Mouse (Mus musculus) neural tube, embryonic 14.5 days (tissue): Measurements from ENCODE around the gene Unc45b. TPM values are rescaled to one million over a fixed set of nuclear protein-coding genes. Genes with fewer than 3 reads are reported as not detected.
A peak's percentile ranks its signal among the peaks of the same experiment; 100 is the strongest.

Source experiments
- ATAC-seq: fragments of 200-750 bp; cut with Nextera tagmentation; 2 replicates; pipeline ENCODE4 v1.8.0; 2017; ENCODE audit warnings: low read depth, mild to moderate bottlenecking, moderate TSS enrichment, moderate library complexity
- H3K27ac ChIP-seq: fragments of 300-500 bp; sonication (generic); 2 replicates; pipeline ENCODE4 v1.5.1; 2014; ENCODE audit warnings: low read depth, mild to moderate bottlenecking, control low read depth, low read length, moderate library complexity, mixed read lengths
- H3K27me3 ChIP-seq: fragments of 300-500 bp; sonication (generic); 2 replicates; pipeline ENCODE4 v1.6.1; 2014; ENCODE audit warnings: low read length; ENCODE audit not compliant: control insufficient read depth, insufficient read depth
- H3K36me3 ChIP-seq: fragments of 300-500 bp; sonication (generic); 2 replicates; pipeline ENCODE4 v1.6.1; 2014; ENCODE audit warnings: low read length, mixed read lengths; ENCODE audit not compliant: control insufficient read depth, insufficient read depth
- H3K4me1 ChIP-seq: fragments of 300-500 bp; sonication (generic); 2 replicates; pipeline ENCODE4 v1.6.1; 2014; ENCODE audit warnings: low read length; ENCODE audit not compliant: control insufficient read depth, insufficient read depth
- H3K4me2 ChIP-seq: fragments of 300-500 bp; sonication (generic); 2 replicates; pipeline ENCODE4 v1.6.1; 2014; ENCODE audit warnings: mild to moderate bottlenecking, low read depth, low read length, control low read depth
- H3K4me3 ChIP-seq: fragments of 300-500 bp; sonication (generic); 2 replicates; pipeline ENCODE4 v1.5.1; 2014; ENCODE audit warnings: low read depth, low read length, control low read depth, mixed read lengths
- H3K9ac ChIP-seq: fragments of 300-500 bp; sonication (generic); replicated peaks from 2 replicates; pipeline ENCODE4 v1.6.1; 2014; ENCODE audit warnings: low read depth, mild to moderate bottlenecking, control low read depth, low read length, mixed read lengths
- H3K9me3 ChIP-seq: fragments of 300-500 bp; sonication (generic); 2 replicates; pipeline ENCODE4 v1.6.1; 2016; ENCODE audit warnings: low read length; ENCODE audit not compliant: control insufficient read depth
- WGBS: fragments of 180-500 bp; shearing (Covaris S2); extraction: QIAGEN DNeasy Blood & Tissue Kit; methylation state at CpG from one replicate; pipeline ENCODE4 v1.1.7; 2014; 5-methylcytosine and 5-hydroxymethylcytosine counted together
- polyA plus RNA-seq: library from polyadenylated mRNA; unstranded; fragments of >200 nt; fragmentation: Nextera tagmentation; extraction: Ambion mirVana; gene quantifications from 2 replicates; pipeline ENCODE4 v1.2.1, GENCODE M21; 2014

The Unc45b gene
- polyA plus RNA-seq, 1 experiment from 2014 or later: 0.92 TPM

DNA sequence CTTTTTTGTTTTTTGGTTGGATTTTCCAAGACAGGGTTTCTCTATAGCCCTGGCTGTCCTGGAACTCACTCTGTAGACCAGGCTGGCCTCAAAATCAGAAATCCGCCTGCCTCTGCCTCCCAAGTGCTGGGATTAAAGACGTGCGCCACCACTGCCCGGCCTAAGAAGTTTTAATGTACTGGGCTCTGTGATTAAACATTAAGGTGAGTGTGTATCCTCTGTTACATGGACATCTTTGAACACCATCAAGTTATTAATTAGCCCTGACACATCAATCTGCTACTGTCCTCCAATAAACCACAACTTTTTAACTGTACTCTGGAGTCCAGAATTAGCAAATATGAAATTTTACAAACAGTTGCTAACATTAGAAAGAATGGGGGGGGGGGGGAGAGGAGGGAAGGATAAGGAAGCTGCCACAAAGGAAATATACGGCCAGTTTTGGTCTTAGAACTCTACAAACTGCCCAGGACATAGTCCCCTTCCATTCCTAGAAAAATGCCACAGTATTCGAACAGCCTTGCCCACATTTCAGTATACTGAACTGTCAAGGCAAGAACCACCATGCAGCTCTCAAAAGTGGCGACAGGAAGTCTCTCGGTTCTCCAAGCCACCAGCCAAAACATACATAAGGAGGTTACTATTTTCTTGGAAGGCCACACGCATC, 40.7 kb upstream of the Unc45b start:
- H3K9me3 ChIP-seq: no peaks in the 10 kb centered on the region
- H3K27me3 ChIP-seq: no peaks in the 10 kb centered on the region
- 75% methylated on average over 9 of the region's 9 CpGs for WGBS
- no peak overlapping the region for H3K9ac ChIP-seq
- no peaks in the 10 kb centered on the region for H3K36me3 ChIP-seq
- peak overlapping the region; percentile 89; the same call in 1 of the 2 replicates for H3K4me2 ChIP-seq
- H3K4me1 ChIP-seq: no peaks in the 10 kb centered on the region; the same call in 1 of the 2 replicates
- H3K27ac ChIP-seq: no peak overlapping the region
- peak overlapping the region; percentile 7; the same call in 1 of the 2 replicates for H3K4me3 ChIP-seq
- ATAC-seq: no peak

DNA sequence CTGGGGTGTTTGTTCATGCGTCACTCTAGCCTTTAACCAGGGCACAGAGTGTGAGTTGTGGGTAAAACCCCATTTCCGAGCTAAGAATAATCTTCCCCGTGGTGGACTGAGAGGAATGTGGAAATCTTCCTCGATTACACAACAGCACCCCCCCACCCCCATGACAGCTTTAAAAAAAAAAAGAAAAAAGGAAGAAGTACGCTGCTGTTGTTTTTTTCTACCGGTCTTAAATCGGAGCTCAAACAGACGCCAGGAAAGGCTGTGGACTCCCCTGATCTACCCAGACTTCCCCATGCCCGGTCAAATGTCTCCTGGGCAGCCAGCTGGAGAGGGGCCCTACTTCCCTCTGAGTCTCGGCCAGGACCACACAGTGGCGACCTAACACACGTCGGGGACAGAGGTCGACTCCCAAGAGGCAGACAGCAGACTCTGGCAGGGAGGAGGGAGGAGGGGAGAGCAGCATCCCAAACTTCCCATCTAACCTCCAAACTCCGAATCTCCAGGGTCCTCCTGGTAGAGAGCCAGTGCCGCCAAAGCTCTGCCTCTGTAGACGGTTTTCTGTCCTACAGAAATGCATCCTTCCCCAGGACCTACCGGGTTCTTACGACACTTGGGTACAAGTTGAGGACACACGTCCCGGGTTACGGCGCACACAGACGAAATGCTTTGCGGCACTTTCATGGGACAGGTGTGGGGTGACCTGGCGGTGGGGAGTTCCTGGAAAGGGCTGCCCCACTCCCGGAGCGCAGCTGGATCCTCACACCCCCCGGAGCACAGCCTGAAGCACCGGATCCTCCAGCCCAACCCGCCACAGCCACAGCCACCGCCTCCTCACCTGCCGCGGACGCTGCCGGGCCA, 39.9 kb upstream of the Unc45b start:
- peak; percentile 31 for ATAC-seq
- Histone ChIP-seq H3K4me1 (no peaks in the 10 kb centered on the region; the same call in 1 of the 2 replicates), H3K36me3 (no peaks in the 10 kb centered on the region), H3K4me3 (peak overlapping the region; percentile 61), H3K27ac (0 out of 2 replicates have a peak overlapping the region, but pooled peaks have one; percentile 5), H3K27me3 (no peaks in the 10 kb centered on the region), H3K9me3 (no peaks in the 10 kb centered on the region), H3K4me2 (peak overlapping the region; percentile 89), H3K9ac (peak overlapping the region; percentile 74)
- WGBS: 6% methylated on average over 35 of the region's 36 CpGs

DNA sequence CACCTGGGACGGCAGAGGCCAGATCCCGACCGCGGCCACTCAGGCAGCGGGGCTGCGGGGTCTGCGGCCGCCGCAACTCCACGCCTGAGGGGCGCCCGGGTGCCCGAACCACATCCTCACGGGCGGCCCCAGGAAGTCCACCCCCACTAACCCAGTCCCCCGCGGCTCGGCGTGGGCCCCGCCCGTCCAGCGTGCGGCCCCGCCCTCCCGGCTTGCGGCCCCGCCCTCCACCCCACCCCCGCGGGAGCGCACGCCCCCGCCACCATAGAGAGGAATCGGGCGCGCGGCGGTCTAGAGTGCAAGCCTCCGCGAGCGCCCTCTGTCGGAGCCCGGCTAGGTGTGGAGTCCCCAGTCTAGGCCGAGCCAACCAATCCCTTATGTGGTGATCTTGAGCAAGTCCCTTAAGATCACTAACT, 39.3 kb upstream of the Unc45b start, which contains the start of gene Rffl:
Rffl (minus strand) TSS at position 180 of the 416 bp plus-strand sequence.
- 0% methylated on average over 43 of the region's 43 CpGs for WGBS
- no peaks in the 10 kb centered on the region for H3K36me3 ChIP-seq
- peak within 1 kb of the TSS; percentile 5; the same call in 1 of the 2 replicates for H3K27ac ChIP-seq
- H3K27me3 ChIP-seq: no peaks in the 10 kb centered on the region
- peak within 1 kb of the TSS; percentile 89 for H3K4me2 ChIP-seq
- H3K9ac ChIP-seq: peak within 1 kb of the TSS; percentile 74
- H3K4me1 ChIP-seq: no peaks in the 10 kb centered on the region; the same call in 1 of the 2 replicates
- peak within 1 kb of the TSS; percentile 61 for H3K4me3 ChIP-seq
- no peaks in the 10 kb centered on the region for H3K9me3 ChIP-seq
- ATAC-seq: peak; percentile 93

DNA sequence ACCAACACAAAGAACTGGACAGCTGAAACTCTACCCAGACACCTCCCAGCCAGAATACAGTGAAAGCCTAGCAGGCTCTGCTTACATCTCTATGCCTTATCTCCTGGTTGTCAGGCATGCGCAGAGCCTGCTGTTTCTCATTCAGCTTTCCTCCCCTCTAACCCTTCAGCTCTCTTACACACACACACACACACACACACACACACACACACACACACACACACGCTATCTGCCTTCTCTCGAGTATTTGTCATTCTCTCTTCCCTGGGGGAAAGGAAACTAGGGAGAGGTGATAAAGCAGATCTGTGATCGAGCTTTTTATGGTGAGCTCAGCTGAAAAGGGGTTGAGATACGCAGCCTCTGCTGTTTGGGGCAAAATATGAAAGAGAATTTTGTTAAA, 35.4 kb upstream of the Unc45b start:
- H3K9ac ChIP-seq: no peak overlapping the region
- WGBS: 48% methylated on average over 5 of the region's 5 CpGs
- H3K9me3 ChIP-seq: no peaks in the 10 kb centered on the region
- H3K27ac ChIP-seq: no peak overlapping the region
- H3K36me3 ChIP-seq: no peaks in the 10 kb centered on the region
- no peak for ATAC-seq
- no peak overlapping the region for H3K4me3 ChIP-seq
- H3K4me2 ChIP-seq: no peak overlapping the region
- no peaks in the 10 kb centered on the region; the same call in 1 of the 2 replicates for H3K4me1 ChIP-seq
- no peaks in the 10 kb centered on the region for H3K27me3 ChIP-seq

DNA sequence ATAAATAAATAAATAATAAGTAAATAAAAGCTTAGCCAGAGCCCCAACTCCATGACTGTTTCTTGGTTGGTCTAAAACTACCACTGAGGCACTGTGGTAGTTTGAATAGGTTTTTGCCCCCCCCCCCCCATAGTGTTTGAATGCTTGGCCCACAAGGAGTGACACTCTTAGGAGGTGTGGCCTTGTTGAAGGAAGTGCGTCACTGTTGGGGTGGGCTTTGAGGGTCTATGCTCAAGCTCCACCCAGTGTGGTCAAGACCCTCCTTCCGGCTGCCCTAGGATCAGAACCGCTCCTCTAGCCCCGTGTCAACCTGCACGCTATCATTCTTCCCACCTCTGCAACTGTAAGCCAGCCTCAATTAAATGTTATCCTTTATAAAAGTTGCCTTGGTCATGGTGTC, 34.7 kb upstream of the Unc45b start:
- no peak overlapping the region for H3K4me3 ChIP-seq
- no peaks in the 10 kb centered on the region for H3K9me3 ChIP-seq
- no peak overlapping the region for H3K4me2 ChIP-seq
- H3K36me3 ChIP-seq: no peaks in the 10 kb centered on the region
- H3K4me1 ChIP-seq: no peaks in the 10 kb centered on the region; the same call in 1 of the 2 replicates
- no peaks in the 10 kb centered on the region for H3K27me3 ChIP-seq
- ATAC-seq: no peak
- no peak overlapping the region for H3K9ac ChIP-seq
- WGBS: 92% methylated on average over 5 of the region's 5 CpGs
- H3K27ac ChIP-seq: no peak overlapping the region

DNA sequence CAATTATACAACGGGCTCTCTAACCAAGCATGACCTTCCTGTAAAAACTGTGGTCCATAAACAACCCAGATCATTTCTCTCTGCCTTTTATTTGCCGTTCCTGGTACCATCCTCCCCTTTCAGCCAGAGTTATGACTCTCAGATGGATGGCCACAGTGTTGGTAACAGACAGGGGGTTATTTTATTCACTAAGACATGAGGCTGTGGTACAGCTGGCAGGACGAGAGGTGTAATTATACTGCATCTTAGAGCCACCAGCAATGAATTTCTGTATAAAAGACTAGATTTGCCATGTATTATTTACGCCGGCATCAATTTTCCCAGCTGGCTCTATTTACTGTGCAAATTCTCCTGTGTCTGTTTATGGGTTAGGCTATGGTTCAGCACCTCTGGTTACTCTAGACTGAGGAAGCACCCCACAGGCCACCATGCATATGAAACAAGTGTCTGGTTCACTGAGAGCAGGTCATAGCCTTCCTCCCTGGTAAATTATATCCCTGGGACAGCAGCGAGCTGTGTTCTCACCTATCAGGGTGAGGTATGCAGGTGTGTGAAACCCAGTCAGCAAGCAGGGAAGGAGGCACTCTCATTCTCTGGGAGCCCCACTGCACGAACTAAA, 32.5 kb upstream of the Unc45b start:
- Histone ChIP-seq H3K4me1 (no peaks in the 10 kb centered on the region), H3K9me3 (no peaks in the 10 kb centered on the region), H3K27me3 (no peaks in the 10 kb centered on the region), H3K27ac (no peak overlapping the region), H3K4me3 (no peak overlapping the region), H3K4me2 (no peak overlapping the region), H3K36me3 (no peaks in the 10 kb centered on the region), H3K9ac (no peak overlapping the region)
- no peak for ATAC-seq
- WGBS: 49% methylated on average over 7 of the region's 7 CpGs

DNA sequence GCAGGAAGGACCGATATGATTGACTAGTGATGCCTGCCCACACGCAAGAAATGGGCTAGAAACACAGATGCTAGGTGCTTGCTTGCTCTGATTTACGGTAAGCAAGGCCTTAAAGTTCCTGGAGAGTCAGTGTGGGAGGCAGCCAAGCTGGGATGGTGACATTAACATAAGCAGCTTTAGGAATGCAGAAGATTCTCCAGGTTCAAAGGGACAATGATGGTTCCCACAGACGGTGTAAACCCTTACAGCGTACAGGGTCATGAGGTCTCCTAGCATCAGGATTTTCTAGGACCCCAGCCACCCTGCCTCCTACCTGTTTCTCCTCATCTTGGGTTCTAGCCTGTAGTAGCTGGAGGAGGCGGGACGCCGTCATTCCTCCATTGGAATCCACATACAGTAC, 27.2 kb upstream of the Unc45b start:
- H3K9ac ChIP-seq: no peak overlapping the region
- 60% methylated on average over 8 of the region's 8 CpGs for WGBS
- no peaks in the 10 kb centered on the region for H3K9me3 ChIP-seq
- H3K4me1 ChIP-seq: no peaks in the 10 kb centered on the region
- no peak overlapping the region for H3K4me2 ChIP-seq
- no peak overlapping the region for H3K4me3 ChIP-seq
- H3K27ac ChIP-seq: no peak overlapping the region
- H3K27me3 ChIP-seq: no peaks in the 10 kb centered on the region
- no peak for ATAC-seq
- no peaks in the 10 kb centered on the region for H3K36me3 ChIP-seq

DNA sequence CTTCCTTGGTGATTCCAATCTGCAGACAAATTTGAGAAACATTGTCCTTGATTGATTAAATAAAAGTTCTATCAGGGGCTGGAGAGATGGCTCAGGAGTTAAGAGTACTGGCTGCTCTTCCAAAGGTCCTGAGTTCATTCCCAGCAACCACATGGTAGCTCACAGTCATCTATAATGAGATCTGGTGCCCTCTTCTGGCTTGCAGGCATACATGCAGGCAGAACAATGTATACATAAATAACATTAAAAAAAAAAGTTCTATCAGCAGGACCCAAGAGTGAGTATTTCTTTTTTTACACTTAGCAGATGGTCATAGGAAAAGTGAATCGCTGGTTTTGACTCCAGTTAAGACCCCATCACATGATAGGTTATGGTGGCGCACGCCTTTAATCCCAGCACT, 23.8 kb upstream of the Unc45b start:
- H3K36me3 ChIP-seq: no peaks in the 10 kb centered on the region
- whole genome bisulfite sequencing: 93% methylated on average over 3 of the region's 3 CpGs
- H3K4me1 ChIP-seq: peaks cover 10% of the 10 kb centered on the region; the same call in 1 of the 2 replicates
- H3K9ac ChIP-seq: no peak overlapping the region
- no peaks in the 10 kb centered on the region for H3K9me3 ChIP-seq
- H3K27ac ChIP-seq: no peak overlapping the region
- no peak overlapping the region for H3K4me3 ChIP-seq
- ATAC-seq: no peak
- no peaks in the 10 kb centered on the region for H3K27me3 ChIP-seq
- no peak overlapping the region for H3K4me2 ChIP-seq
